Mouse (Mus musculus): ENCODE data around the gene Usp30.

Usp30 gene

DNA sequence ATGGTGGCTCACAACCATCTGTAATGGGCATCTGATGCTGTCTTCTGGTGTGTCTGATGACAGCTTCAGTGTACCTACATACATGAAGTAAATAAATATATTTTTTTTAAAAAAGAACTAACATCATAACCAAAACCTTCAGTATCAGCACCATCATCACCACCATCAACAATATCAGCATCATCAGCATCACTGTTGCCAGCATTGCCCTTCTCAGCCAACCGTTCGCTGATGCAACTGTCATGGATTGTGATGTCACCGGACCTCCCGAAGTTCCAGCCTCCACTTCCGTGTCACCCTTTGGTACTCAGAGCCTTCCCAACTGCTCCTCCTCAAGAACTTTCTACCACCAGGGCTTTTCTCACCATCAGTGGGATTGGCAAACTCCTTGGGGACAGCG lies at the start of gene Usp30:
Gene Usp30, plus strand, starts transcription at position 301 of the 400 bp plus-strand sequence.
- no peak for DNase-seq

DNA sequence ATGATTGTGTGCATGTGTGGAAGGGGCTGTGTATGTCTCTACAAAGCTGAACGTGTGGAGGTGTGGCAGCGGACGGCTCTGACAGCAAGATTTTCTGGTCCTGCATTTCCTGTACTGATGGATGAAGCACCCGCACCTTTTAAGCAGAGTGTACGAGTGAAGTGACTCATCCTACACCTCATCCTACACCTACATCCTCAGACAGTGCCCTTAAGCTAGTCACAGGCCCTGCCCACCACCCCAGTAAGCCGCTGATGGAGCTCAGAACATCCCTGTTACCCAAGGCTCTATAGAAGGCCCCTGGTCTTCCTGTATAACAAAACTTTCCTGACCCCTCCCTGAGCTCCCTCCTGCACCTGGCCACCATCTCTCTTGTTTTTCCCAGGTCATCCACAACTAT lies 40.9 kb upstream of the Usp30 start:
- no peak for DNase-seq

DNA sequence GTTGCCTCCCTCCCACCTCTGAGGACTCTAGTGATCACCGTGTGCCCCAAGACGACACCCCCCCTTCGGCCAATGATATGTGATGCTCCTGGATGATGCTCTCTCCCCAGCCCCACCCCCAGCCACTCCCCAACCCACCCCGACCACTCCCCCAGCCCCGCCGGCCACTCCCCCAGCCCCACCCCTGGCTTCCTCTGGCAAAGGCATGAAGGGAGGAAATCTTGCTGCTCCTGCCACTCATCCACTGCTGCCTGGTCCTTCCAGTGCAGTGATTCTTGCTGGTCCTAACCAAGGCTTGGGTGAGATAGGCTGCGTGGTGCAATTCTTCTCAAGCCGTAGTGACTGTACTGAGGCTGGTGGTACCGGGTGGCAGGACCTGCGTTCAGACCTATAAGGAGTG lies 40.4 kb upstream of the Usp30 start:
- DNase-seq: no peak

DNA sequence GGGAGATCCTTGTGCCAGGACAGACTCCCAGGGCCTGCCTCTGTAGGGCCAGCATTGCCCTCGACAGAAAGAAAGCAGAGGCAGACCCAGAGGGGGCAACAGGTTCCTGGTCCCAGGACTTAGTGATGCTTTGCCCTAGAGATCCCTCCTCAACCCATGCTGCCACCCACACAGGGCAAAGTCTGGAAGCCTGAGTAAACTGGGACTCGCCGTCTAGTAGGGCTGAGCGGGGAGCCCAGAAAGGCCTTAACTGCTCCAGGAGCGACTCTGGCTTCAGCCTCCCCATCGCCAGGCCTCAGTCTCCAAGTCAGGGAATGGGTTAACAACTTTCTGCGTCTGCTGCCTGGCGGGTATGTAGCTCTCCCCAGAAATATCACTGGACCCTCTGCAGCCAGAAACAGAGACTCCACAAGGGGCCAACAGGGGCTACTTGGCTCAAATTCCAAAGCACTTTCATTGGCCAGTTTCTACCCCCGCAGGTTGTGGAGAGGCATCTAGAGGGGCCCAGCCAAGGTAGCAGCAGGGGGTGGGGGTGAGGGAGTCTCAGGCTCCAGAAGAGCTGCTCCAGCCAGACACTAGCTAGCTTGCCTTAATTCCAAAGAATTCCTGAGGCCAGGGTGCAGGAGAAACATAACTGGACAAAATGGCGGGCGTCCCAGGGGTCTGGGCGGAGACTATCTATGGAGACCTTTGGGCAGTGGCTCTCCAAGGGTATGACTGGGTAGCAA lies 37.9 kb upstream of the Usp30 start:
- peak; percentile 32 to 53 for DNase-seq

DNA sequence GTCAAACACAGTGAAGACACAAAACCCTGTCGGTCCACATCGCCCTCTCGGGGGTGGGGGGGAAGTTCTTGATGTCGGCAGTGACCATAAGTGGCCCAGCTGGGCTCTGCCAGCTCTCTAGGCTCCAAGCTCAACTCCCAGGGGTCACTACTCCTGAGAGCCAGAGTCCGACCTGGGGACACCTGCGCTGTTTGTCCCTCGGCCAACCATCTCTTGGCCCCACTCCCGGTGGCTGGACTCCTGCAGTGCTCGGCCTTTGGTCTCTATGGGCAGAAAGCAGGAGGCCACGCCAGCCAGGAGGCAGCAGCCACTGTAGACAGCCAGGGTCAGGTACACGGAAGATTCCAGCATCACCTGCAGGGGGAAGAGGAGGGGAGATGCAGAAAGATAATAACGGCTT lies 37.1 kb upstream of the Usp30 start:
- DNase-seq: peak; percentile 83 to 85

DNA sequence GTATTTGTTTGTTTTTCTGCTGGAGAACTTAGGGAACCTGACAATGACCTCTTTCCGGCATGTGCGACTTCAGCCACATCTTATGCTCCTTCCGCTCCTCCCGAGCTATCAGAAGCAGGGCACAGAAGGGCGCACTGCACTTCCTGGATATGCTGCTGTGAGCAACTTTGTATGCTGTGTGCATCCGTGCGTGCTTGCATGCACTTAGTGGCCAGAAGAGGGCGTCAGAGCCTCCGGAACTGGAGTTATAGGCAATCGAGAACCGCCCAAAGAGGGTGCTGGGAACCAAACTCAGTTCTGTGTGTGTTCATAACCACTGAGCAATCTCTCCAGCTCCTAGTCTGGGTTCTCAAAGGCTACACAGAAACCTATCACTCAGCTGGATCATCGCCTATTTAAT lies 34.6 kb upstream of the Usp30 start:
- no peak for DNase-seq

DNA sequence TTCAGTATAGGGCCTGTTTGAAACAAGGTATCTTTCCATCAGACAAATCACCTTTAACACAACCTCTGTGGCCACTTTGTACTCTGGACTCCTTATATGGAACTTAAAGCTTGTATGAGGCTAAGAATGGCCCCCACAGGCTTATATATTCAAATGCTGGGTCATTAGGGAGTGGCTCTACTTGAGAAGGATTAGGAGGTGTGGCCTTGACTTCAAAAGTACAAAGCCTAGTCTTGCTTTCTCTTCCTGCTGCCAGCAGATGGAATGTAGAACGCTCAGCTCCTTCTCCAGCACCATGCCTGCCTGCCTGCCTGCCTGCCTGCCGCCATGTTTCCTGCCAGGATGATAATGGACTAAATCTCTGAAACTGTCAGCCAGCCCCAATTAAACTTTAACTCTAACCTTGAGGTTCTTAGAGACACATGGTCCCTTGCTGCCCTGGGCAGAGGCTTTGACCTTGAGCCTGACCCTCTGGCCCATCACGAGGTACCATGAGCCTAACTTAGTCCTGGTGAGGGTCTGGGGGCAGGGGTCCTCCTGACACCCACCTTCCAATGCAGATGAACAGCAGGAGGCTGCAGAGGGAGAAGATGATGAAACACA lies 33.0 kb upstream of the Usp30 start:
- no peak for DNase-seq

DNA sequence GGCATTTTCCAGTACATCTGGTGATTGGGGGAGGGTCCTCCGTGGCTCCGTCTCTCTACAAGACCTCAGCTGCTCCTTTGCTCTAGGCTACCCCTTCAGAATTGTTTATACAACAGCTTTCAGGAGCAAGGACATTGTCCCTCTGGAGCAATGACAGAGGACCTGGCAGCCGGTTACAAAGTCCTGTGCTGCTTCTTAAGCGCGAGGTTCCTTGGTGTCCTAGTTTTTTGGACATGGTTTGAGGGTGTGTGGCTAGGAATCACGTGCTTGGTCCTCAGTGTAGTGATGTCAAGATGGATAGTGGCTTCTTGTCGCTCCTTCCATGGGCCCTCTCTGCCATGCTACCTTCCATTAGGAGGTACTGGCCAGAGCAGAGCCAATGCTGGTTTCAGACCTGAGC lies 30.9 kb upstream of the Usp30 start:
- peak in 1 of 2 experiments; percentile 19 for DNase-seq

DNA sequence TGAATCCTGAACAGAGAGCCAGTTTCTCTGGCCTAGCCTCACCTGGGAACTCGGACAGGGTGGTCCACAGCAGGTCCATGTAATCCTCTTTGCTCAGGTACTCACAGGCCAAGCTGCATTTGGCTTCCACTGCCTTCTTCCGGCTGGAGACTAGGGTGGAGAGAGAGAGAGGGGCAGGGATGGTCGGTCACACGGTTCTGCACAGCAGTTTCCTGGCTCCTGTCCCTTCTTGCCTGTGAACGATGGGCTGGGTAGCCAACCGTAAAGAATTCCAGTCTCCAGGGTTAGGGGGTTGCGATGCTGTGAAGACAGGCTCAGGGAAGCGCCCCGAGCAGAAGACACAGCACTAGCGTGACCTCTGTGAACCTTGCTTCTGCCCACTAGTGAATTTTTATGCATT lies 30.1 kb upstream of the Usp30 start:
- DNase-seq: peak; percentile 61 to 73

DNA sequence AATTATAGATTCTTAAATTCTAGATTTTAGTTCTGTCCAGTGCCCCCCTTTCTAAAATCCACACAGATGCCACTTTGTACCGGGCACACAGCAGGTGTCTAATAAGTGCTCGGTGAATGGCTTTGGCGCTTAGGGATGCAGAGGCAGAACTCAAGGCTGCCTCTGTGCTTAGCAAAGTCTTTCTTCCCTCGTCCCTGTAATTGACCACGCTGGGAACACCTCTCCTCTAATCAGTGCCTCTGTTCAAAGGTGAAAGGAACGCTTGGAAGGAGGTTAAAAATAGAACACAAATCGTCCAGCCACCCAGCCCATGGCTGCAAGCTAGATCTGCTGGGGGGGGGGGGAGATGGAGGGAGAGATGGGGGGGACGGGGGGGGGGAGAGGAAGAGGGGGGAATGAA lies 24.8 kb upstream of the Usp30 start:
- DNase-seq: no peak

DNA sequence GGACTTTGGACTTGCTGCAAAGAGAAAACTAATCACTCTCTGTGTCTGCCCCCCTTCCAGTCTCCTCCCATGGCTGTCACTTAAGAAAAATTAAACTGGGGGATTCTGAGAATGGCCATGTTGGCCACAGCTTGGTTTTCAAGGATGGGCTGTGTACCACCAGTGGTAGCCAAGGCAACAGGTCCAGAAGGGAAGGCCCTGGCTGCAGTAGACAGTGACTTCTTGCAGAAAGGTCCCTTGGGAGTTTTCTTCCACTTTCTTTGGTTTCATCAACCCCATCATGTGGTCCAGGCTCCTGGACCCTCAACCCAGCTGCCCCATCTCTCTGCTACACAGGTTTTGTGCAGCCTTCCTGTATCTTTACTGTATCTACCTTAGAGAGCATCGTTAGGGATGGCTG lies 24.4 kb upstream of the Usp30 start:
- DNase-seq: no peak

DNA sequence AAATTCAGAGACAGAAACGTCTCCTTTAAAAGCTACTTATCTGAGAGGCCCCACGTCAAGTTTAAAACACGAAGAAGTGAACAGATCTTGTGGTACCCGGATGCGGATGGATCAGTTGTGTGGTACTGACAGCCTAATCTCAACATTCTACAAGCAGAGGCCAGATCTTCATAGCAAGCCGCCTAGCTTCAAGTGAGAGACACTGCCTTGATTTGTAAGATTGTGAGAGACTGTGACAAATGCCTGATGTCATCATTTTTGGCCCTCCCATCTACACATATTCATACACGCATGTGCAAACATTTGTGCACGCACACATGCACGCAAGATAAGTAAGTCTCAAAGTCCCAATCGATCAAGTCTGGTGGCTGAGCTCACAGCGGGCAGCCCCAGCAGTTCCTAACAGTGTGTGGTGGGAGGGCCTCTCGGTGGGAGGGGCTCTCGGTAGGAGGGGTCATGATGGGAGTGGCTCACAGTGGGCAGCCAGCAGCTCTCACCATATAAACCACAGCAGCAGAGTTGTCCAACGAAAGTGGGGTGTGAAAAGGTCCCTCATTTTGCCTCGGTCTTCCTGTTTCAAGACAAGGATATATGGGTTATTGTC lies 23.8 kb upstream of the Usp30 start:
- DNase-seq: no peak

DNA sequence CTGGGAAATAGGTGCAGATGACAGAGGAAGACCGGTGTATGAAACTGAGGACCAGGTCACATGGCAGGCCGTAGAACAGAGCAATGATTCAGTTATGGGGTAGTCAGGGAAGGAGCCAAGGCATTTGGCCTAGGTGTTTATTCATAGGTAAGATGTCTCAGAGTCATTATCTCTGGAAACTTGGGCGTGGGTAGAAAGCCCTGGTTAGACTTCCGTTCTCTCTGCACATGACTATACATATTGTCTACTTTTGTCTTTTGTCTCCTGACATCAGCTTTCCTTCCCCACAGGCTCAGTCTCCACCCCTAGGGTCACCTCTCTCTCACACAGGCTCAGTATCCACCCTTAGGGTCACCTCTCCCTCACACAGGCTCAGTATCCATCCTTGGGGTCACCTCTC lies 21.5 kb upstream of the Usp30 start:
- DNase-seq: no peak

DNA sequence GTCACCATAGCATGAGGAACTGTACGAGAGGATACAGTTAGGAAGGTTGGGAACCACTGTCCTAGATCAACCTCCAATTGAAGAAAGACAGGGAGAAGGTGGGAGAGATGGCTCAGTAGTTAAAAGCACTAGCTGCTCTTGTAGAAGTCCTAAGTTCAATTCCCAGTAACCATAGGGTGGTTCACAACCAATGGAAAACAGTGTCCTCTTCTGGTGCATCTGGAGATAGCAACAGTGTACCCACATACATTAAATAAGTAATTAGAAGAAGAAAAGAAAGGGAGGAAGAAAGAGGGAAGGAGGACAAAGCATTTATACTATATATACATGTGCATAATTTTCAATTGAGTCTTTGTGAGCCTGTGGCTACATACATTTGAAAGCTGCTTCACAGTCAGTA lies 20.1 kb upstream of the Usp30 start:
- DNase-seq: no peak

DNA sequence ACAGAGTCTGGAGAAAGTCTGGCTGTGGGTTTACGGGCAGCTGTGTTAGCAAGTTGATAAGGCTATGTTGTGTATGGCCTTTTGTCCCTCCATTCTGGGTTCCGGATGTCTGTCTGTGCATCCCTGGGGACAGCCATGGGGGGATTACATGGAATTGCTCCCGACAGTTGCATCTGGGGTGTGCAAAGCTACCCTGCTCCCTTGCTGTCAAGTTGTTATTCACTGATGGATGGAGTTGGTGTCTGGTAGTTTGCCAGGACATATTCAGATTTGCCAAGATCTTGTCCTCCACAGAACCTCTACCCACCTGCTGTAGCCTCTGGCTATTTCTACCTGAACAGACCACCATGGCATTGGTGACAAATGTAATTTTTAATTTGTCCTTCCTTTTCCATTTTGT lies 19.1 kb upstream of the Usp30 start:
- no peak for DNase-seq

DNA sequence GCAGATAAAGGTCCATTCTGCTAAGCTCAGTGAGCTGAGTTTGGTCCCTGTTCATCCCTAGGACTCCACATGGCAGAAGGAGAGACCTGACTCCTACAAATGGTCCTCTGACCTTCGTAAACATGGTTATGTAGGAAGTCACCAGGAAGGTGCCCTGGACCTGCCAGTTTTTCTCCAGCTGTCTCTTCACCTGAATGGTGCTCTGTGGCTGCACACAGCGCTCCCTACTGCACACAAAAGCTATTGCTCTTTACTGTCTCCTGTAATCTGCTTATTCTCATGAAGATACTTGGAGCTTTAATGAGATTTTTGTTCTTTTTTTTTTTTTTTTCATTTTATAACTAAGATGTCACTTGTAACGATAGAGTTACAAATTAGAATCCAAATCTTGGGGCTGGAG lies 18.7 kb upstream of the Usp30 start:
- no peak for DNase-seq

DNA sequence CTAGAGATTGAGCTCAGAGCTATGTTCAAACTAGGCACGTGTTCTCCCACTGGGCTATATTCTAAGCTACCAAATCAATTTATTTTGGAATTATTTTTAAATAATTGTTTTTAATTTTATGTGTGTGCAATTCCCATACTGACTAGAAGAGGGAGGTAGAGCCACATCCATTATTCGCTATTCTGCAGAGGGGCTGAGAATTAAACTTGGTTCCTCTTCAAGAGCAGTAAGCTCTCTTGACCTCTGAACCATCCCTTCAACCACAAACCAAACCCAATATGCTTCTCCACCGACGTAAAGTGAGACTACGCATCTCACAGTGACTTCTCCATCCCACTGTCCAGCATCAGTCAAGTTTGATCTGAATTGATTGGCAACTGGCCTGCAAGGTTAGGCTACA lies 18.1 kb upstream of the Usp30 start:
- DNase-seq: no peak

DNA sequence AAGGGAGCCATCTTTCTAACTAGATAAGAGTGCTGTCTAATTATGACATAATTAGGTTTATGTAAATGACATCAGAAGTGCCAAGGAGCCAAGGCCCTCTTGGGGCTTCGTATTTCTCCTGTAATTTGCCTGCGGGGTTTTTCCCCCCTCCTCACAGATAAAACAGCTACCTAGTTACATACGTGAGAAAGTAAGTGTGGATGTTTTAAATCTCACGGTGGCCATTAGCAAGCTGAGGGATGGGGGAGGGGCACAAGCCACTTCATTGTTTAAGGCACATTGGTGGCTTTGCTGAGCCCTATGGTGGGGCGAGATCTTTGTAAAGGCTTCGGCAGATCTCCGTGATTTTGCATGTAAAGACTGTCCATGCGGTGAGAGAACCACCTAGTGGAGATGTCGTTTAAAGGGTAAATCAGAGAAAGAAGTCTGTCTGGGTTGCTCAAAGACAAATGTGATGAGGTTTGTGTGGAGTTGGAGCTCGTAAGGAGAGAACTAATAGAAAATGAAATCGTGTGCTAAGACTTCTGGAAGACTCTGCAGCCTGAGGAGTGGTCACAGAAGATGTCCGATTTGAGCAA lies 16.4 kb upstream of the Usp30 start:
- no peak for DNase-seq

DNA sequence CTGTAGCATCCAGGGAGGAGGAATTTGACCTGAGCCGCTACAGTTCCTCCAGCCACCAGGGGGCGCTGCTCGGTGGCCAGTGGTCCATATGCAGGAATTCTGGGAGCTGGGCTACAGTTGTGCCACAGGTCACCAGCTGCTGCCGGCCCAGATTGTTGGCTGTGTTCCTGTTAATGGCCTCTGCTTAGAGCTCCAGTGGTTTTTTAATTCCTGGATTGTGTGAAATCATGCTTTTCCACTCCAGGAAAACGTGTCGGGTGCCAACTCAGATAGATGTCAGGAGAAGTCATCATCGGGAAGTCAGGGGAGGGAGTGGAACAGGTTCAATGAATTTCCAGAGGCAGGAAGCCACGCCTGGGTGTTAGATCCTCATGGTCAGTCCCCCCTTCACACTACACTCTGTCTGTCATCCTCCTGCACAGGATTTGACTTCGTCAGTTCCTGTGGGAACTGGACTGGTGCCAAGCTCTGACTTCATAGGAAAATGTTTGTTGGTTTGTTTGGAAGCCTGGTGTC lies 13.0 kb upstream of the Usp30 start:
- peak; percentile 74 to 84 for DNase-seq

DNA sequence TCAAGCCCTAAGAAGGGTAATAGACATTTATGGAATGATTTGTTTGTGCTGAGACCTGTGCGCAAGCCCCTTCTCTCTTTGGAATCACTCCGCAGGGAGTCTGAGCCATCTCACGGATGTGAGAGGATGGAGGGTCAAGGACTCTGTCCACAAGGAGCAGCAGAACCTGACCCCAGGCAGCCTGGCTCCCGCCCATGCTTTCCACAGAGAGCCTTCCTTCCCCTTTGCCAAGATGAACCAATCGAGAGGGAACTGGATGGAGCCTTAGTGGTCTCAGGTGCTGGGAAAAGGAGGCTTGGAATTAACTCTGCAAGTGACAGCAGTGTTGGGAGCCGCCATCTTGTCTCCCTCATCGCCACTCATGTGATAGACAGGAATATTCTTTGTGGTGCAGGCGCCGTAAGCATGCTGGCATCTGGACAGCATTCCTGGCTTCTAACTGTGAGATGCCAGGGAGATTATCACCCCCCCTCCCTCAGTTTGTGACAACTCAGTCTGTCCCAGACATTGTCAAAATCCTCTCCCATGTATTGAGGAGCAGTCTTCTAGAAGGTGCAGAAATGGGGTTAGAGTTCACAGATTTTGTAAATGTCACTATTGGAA lies 8.0 kb upstream of the Usp30 start:
- DNase-seq: peak; percentile 44 to 54

DNA sequence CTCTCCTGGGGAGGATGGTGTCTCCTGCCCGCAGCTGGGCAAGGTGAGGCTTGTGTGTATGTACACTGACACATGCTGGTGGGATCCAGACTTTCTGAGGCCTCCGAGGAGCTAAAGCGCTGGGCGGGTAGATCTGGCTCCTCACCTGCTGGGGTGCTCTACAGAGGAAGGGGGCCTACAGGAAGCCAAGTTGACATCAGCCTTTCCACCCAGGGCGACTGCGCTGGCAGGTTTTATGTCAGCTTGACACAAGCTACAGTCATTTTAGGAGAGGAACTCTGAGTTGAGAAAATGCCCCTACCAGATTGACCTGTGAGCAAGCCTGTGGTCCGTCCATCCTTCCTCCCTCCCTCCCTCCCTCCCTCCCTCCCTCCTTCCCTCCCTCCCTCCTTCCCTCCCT lies 3.6 kb upstream of the Usp30 start:
- DNase-seq: no peak

DNA sequence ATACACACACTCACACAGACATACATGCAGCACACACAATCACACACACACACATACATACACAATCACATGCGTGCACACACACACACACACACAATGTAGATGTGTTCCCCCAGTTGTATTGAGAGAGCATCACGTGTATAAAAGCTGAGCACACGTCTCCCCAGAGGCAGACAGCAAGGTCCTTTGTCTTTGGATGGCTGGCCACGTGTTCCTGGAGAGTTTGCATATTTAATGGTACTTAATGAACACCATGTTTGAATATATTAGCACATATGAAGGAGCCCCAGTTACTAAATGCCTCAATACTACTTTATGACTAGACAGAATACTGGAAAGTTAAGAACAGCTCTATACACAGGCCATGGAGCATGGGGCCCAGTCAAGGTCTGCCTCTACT lies 1.3 kb upstream of the Usp30 start:
- no peak for DNase-seq

DNA sequence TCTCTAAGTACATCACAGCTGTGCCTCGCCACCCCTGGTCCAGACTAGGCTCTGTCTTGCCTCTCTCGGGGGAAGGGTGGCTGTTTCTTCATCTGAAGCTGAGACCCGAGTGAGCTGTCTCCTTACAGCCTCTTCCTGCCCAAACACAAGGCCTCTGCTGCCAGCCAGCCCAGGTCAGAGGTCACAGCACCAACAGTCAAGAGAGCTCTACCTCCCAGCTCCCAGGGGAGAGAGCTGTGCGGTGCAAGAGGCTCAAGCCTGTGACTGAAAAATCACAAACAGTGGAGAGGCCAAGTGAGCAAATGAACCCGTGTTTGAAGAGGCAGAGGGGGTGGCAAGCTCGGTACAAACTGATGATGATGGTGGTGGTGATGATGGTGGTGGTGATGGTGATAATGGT lies 1.3 kb downstream of the Usp30 start:
- DNase-seq: no peak

DNA sequence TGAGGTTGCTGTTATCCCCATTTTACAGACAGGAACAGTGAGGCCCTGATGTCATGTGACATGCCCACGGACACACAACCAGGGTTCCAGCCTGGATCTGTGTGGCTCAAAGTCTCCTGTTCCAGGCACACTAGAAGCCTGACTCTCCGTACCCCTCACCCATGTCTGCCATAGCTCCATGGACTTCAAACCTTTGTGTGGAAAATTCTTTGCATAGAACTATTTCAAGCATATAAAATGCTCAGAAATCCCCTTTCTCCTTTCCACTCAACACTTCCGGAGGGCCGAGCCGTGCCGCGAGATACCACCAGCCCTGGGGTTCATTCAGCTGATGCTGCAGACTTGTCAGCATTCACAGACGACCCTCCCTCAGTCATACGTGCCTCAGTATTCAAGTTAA lies 2.3 kb downstream of the Usp30 start:
- DNase-seq: no peak
